Mouse (Mus musculus) thymus, adult 2 months (tissue): ENCODE data around the gene Rpl7l1.

Experiments
- CTCF ChIP-seq: fragments of 200-500 bp; IDR thresholded peaks from 2 replicates; pipeline ENCODE4 v1.5.1; 2012; ENCODE audit warnings: mild to moderate bottlenecking, control low read depth, low read length, moderate library complexity, borderline replicate concordance; ENCODE audit not compliant: control insufficient read depth, poor library complexity, insufficient read depth; ENCODE audit errors: extremely low read depth
- POLR2A ChIP-seq: fragments of 200-500 bp; IDR thresholded peaks from 2 replicates; pipeline ENCODE4 v1.6.1; 2012; ENCODE audit warnings: mild to moderate bottlenecking, low read length, control low read depth, moderate library complexity; ENCODE audit not compliant: control insufficient read depth, poor library complexity, insufficient read depth; ENCODE audit errors: extremely low read depth

DNA sequence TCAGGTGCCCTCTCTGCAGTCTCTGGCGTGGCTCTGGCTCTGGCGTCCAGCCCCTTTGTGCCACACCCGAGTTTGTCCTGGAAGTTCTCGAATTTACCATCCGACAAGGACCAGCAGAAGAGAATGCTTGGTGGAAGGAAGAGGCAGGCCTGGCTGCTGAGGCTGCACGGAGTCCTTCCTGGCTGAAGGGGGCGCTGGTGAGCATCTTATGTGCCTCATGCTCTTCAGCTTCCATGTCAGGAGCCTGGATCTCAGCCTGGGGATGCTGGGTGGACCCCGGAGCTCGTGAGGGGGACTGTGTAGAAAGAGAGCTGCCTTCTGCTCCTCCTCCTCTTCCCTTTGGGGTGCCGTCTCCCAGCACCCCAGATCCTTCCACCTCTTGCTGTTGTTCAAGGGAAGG, 46.3 kb downstream of the Rpl7l1 start:
- TF ChIP-seq CTCF (peak; percentile 78), POLR2A (no peak)
